Mouse (Mus musculus) forebrain, embryonic 12.5 days (tissue): ENCODE results near the gene Jak3. TPM values are rescaled to one million over a fixed set of nuclear protein-coding genes. Genes with fewer than 3 reads are reported as not detected.
"Not testable (repeated sequence)": the region's sequence is repeated elsewhere in the genome, so short reads cannot be mapped to it uniquely, and the experiment has no call there.

Source experiments
- ATAC-seq: fragments of 200-750 bp; cut with Nextera tagmentation; 2 replicates; pipeline ENCODE4 v1.8.0; 2017; ENCODE audit warnings: moderate TSS enrichment; ENCODE audit not compliant: low FRiP score
- H3K27ac ChIP-seq: fragments of 300-500 bp; sonication (generic); 2 replicates; pipeline ENCODE4 v1.5.1; 2016; ENCODE audit warnings: mild to moderate bottlenecking
- H3K27me3 ChIP-seq: fragments of 300-500 bp; sonication (generic); 2 replicates; pipeline ENCODE4 v1.6.1; 2016; ENCODE audit warnings: mild to moderate bottlenecking
- H3K36me3 ChIP-seq: fragments of 300-500 bp; sonication (generic); replicated peaks from 2 replicates; pipeline ENCODE4 v1.6.1; 2016; ENCODE audit warnings: mild to moderate bottlenecking
- H3K4me1 ChIP-seq: fragments of 300-500 bp; sonication (generic); 2 replicates; pipeline ENCODE4 v1.6.1; 2016
- H3K4me2 ChIP-seq: fragments of 300-500 bp; sonication (generic); 2 replicates; pipeline ENCODE4 v1.6.1; 2016; ENCODE audit warnings: mild to moderate bottlenecking, moderate library complexity
- H3K4me3 ChIP-seq: fragments of 300-500 bp; sonication (generic); replicated peaks from 2 replicates; pipeline ENCODE4 v1.5.1; 2016; ENCODE audit warnings: mild to moderate bottlenecking
- H3K9ac ChIP-seq: fragments of 300-500 bp; sonication (generic); 2 replicates; pipeline ENCODE4 v1.6.1; 2016; ENCODE audit warnings: mild to moderate bottlenecking
- H3K9me3 ChIP-seq: fragments of 300-500 bp; sonication (generic); 2 replicates; pipeline ENCODE4 v1.6.1; 2016
- WGBS: fragments of 180-500 bp; shearing (Covaris S2); methylation state at CpG from one replicate; pipeline ENCODE4 v1.1.7; 2016; 5-methylcytosine and 5-hydroxymethylcytosine counted together
- polyA plus RNA-seq: library from polyadenylated mRNA; unstranded; fragments of >200 nt; fragmentation: Nextera tagmentation; extraction: Ambion mirVana; gene quantifications from 2 replicates; pipeline ENCODE4 v1.2.1, GENCODE M21; 2016

Gene Jak3
- polyA plus RNA-seq, 1 experiment from 2014 or later, result 2.9 TPM

DNA sequence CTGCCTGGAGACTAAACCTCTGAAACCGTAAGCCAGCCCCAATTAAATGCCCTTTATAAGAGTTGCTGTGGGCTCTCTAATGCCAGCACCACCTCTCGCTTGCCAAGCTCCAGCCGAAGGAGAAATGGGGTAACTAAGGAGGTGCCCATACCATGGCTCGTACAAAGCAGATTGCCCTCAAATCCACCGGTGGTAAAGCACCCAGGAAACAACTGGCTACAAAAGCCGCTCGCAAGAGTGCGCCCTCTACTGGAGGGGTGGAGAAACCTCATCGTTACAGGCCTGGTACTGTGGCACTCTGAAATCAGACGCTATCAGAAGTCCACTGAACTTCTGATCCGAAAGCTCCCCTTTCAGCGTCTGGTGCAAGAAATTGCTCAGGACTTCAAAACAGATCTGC is 19.4 kb downstream of the Jak3 start:
- H3K27me3 ChIP-seq, result peaks cover 93% of the 10 kb centered on the region
- not testable (repeated sequence) for H3K9ac ChIP-seq, H3K4me2 ChIP-seq, H3K4me3 ChIP-seq, H3K36me3 ChIP-seq, H3K9me3 ChIP-seq, H3K27ac ChIP-seq, ATAC-seq
- H3K4me1 ChIP-seq, result peaks cover 12% of the 10 kb centered on the region
- 62% methylated on average over 12 of the region's 12 CpGs for WGBS

DNA sequence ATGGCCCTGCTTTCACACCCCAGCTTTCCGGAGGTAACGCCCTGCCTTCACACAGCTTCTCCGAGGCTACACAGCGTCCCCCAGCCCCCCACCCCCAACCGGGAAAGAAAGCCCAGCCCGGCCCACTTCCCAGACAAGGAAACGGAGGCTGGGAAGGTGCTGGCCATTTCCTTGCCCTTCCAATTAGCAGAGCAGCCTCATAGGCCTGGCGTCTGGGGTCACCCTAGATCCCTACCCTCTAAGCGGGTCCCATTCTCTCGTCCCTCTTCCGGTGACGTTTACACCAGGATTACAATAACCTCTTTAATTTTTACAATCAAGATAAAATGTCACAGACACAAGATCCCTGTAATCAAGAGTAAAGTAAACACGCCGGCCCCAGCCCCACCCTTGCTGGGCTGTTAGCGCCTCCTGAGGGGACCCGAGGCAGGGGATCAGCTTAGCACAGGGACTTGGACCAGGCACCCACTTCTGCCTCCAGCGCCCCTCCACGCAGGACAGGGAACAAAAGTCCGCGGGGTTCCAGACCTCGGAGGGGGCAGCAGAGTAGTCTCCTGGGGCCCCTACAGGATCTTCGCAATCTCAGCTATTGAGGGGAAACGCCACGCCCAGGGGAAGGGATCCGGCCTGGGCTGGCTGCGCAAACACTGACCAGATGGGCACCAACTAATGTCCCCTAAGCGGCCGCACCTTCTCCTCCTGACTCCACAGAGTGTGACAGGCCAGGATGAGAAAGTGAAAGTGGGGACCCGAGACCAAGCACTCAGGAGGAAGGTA is 24.6 kb downstream of the Jak3 start:
- Histone ChIP-seq H3K36me3 (no peaks in the 10 kb centered on the region), H3K4me1 (0 out of 2 replicates have a peak, but pooled peaks cover 4% of the 10 kb centered on the region), H3K9me3 (no peaks in the 10 kb centered on the region), H3K27me3 (peaks cover 91% of the 10 kb centered on the region), H3K27ac (no peak overlapping the region), H3K4me3 (no peak overlapping the region), H3K9ac (no peak overlapping the region), H3K4me2 (no peak overlapping the region)
- ATAC-seq, result no peak
- 13% methylated on average over 29 of the region's 29 CpGs for WGBS

DNA sequence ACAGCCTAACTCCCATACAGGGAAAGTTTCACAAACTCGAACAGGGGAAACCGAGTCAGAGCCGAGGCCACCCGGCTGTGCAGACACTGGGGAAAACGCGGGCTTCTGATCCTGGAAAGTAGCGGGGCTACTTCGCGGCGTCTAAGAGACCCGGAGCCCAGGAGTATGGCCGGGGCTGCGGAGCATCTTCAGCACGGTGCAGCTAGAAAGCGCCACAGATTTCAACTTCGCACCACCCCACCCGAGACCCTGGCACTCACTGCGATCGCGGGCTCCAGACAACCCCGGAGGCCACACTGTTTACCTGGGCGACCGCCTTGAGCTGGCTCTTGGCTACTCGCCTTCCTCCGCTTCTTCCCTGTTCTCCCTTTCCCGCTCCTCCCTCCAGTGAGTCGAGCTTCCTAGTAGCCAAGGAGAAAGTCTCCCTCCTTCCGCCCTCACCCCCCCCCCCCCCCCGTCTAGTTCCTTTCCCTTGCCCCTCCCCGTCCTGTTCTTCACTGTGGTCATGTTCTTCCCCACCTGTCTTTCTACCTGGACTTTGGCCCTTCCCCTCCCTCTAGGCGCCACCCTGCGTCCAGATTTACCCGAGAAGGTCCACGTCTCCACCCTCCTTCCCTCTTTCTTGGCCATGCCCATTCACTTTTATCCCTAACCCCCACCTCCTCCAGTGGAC is 25.5 kb downstream of the Jak3 start, which contains the start of gene B3gnt3:
TSS of gene B3gnt3 (minus strand) at position 376 of the 673 bp plus-strand sequence.
- Histone ChIP-seq H3K27ac (no peak within 1 kb of the TSS), H3K36me3 (no peaks in the 10 kb centered on the region), H3K4me1 (0 out of 2 replicates have a peak, but pooled peaks cover 4% of the 10 kb centered on the region), H3K4me2 (no peak within 1 kb of the TSS), H3K4me3 (0 out of 2 replicates have a peak within 1 kb of the TSS, but pooled peaks have one; percentile 3), H3K9ac (no peak within 1 kb of the TSS), H3K9me3 (no peaks in the 10 kb centered on the region), H3K27me3 (peaks cover 88% of the 10 kb centered on the region)
- 15% methylated on average over 30 of the region's 34 CpGs for WGBS
- ATAC-seq, result no peak

DNA sequence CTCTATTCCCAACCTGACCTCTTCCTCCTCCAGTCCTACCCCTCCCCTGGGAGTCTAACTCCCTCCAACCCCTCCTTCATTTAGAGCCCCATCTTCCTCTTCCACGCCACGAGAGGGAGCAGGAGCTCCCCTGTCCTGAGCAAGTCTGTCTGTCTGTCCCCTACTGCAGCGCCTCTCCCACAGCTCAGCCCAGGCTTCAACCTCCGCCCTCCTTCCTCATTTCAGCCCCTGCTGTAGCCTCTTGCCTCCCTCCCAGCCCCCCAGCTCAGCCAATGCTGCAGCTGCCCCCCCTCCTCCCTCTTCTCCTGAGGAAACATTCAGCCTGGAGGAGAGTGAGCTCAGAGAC is 26.0 kb downstream of the Jak3 start:
- 0 out of 2 replicates have a peak, but pooled peaks cover 4% of the 10 kb centered on the region for H3K4me1 ChIP-seq
- no peak overlapping the region for H3K4me3 ChIP-seq
- ATAC-seq, result no peak
- no peaks in the 10 kb centered on the region for H3K36me3 ChIP-seq
- WGBS, result 46% methylated on average over 4 of the region's 4 CpGs
- H3K27me3 ChIP-seq, result peaks cover 85% of the 10 kb centered on the region
- no peak overlapping the region for H3K4me2 ChIP-seq
- no peak overlapping the region for H3K9ac ChIP-seq
- H3K27ac ChIP-seq, result no peak overlapping the region
- H3K9me3 ChIP-seq, result no peaks in the 10 kb centered on the region

DNA sequence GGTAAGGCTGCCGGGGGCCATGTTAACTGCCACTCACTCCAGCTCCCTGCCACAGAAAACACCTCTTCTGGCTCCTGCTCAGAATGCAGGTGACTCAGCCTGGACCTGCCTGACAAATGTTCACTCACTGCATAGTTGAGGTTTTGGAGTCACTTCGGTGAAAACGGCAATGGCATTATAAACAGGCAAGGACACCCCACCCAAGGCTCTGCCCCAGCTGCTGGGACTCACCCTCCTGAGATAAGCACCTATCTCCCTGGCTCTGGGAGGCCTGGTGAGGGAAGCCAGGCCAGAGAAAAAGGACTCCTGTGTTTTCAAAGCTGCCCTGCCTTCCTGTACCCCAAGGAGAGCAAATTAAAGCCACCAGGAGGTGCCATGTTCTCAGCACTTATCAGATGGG is 26.8 kb downstream of the Jak3 start:
- H3K36me3 ChIP-seq, result no peaks in the 10 kb centered on the region
- no peak overlapping the region for H3K4me2 ChIP-seq
- no peak overlapping the region for H3K9ac ChIP-seq
- no peak overlapping the region for H3K27ac ChIP-seq
- H3K9me3 ChIP-seq, result no peaks in the 10 kb centered on the region
- 0 out of 2 replicates have a peak, but pooled peaks cover 4% of the 10 kb centered on the region for H3K4me1 ChIP-seq
- peaks cover 85% of the 10 kb centered on the region for H3K27me3 ChIP-seq
- WGBS, result 91% methylated on average over 3 of the region's 3 CpGs
- H3K4me3 ChIP-seq, result no peak overlapping the region
- ATAC-seq, result no peak

DNA sequence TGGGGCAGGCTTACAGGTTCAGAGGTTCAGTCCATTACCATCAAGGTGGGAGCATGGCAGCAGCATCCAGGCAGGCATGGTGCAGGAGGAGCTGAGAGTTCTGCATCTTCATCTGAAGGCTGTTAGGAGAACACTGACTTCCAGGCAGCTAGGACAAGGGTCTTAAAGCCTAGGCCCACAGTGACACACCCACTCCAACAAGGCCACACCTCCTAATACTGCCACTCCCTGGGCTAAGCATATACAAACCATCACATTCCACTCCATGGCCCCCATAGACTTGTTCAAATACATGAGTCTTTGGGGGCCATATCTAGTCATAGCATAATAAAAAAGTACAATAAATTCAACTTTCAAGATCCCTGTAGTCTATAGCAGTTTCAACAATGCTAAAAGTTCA is 27.3 kb downstream of the Jak3 start:
- H3K9me3 ChIP-seq, H3K9ac ChIP-seq, ATAC-seq, H3K27ac ChIP-seq, H3K4me3 ChIP-seq, H3K36me3 ChIP-seq, H3K4me1 ChIP-seq, H3K4me2 ChIP-seq: not testable (repeated sequence)
- peaks cover 85% of the 10 kb centered on the region for H3K27me3 ChIP-seq

DNA sequence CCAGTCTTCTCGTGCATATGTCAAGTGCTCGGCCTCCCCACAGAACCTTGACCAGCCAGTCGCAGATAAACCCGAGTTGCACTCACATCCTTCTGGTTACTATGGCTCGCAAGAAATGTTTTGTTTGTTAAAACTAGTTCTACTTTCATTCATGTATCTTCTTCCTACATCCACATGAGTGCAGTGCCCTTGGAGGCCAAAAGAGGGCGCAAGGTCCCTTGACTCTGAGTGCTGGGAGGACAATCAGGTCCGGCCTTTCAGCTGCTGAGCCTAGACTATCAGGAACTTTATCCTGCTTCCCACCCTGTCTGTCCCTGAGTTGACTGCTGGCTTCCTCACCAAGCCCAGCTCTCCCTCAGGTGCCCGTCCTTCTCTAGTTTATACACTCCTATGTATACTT is 31.8 kb downstream of the Jak3 start:
- no peak overlapping the region for H3K9ac ChIP-seq
- peaks cover 9% of the 10 kb centered on the region; the same call in 1 of the 2 replicates for H3K36me3 ChIP-seq
- 34% methylated on average over 8 of the region's 8 CpGs for WGBS
- no peak overlapping the region for H3K4me3 ChIP-seq
- H3K4me2 ChIP-seq, result no peak overlapping the region
- peaks cover 10% of the 10 kb centered on the region for H3K4me1 ChIP-seq
- peaks cover 53% of the 10 kb centered on the region for H3K27me3 ChIP-seq
- no peak for ATAC-seq
- H3K27ac ChIP-seq, result no peak overlapping the region
- no peaks in the 10 kb centered on the region for H3K9me3 ChIP-seq

DNA sequence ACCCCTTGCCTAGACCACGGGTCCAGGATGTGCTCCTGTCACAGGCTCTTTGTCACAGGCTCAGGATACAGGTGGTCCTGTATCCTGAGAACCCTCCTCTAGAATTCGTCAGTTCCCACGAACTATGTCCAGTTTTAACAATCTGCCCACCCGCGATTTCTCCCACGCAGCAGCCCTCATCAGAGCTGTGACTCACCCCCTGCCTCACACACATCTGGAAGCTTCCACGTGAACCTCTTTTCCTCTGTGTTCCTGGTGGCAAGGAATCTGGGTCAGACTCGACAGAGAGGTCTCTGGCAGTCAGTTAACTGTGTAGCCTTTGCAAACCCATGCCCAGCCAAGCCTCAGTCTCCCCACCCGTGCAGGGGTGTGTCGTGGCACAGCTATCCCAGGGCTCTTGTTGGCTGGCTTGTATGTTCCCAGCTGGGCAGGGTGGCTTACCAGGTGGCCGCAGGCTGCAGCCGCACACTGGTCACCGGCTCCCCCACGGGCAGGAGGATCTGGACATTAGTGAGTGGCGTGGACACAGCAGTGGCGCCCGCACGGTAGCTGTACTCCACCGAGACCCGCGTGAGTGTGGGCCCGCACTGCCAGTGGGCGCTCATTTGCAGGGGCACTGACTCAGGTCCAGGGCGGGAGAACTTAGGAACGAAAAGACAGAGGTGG is 33.2 kb downstream of the Jak3 start:
- no peak overlapping the region for H3K4me3 ChIP-seq
- peak; percentile 40 for ATAC-seq
- WGBS, result 38% methylated on average over 25 of the region's 25 CpGs

DNA sequence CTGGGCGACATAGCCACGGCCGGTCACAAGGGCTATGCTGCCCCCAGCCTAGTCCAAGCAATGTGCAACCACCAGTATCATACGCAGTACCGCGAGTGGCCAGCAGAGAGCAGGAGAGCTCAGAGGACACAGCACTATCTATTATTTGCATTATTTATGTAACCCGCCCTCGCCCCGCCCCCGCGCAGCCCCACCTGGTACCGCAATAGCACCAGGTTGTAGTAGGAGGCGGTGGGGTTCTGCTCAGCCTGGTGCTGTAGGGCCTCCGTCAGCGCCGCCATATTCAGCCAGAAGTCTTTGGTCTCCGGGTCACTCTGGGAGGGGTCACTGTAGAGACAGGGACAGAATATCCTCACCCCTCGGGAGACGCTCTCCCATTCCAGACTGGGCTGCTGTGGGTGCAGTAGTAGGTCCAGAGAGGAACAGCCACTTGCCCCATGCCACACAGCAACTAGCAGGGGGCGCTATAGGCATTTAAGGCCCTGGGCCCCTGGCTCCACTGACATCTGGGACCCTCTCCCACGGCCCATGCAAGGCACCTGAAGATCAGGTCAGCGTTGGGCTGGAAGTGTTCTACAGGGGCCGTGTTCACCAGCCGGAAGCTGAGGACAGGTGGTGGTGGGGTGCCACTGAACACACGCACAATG is 33.8 kb downstream of the Jak3 start:
- Histone ChIP-seq H3K4me2 (peak overlapping the region; percentile 44), H3K9me3 (no peaks in the 10 kb centered on the region), H3K9ac (0 out of 2 replicates have a peak overlapping the region, but pooled peaks have one; percentile 12), H3K4me3 (0 out of 2 replicates have a peak overlapping the region, but pooled peaks have one; percentile 10), H3K27me3 (peaks cover 33% of the 10 kb centered on the region), H3K4me1 (peaks cover 10% of the 10 kb centered on the region), H3K27ac (no peak overlapping the region), H3K36me3 (peaks cover 9% of the 10 kb centered on the region; the same call in 1 of the 2 replicates)
- WGBS, result 22% methylated on average over 25 of the region's 25 CpGs
- peak; percentile 71 for ATAC-seq

More for the DNA sequence above, 33.2 kb downstream of the Jak3 start:
- no peak overlapping the region for H3K27ac ChIP-seq
- H3K4me2 ChIP-seq, result peak overlapping the region; percentile 44
- H3K27me3 ChIP-seq, result peaks cover 39% of the 10 kb centered on the region
- peaks cover 9% of the 10 kb centered on the region; the same call in 1 of the 2 replicates for H3K36me3 ChIP-seq
- H3K4me1 ChIP-seq, result peaks cover 10% of the 10 kb centered on the region
- no peaks in the 10 kb centered on the region for H3K9me3 ChIP-seq
- 0 out of 2 replicates have a peak overlapping the region, but pooled peaks have one; percentile 12 for H3K9ac ChIP-seq

DNA sequence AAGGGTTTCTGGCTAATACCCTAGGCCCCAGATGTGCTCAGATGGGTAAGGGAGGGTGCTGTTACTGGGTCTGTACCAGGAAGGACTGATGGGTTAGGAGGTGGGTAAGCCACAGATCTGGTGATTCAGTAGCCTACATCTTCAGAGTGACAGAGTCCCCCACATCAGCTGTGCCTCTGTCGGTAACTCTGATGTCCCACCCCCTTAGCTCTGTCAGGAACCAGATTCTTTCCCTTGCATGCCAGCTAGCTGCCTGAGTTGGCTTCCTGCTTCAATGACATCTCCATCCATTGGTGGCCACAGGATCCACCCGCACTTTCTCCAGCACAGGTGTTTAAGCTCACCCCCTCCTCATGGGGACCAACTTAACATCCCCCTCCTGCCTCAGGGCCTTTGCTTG is 35.5 kb downstream of the Jak3 start:
- no peak overlapping the region for H3K4me3 ChIP-seq
- no peaks in the 10 kb centered on the region for H3K9me3 ChIP-seq
- H3K27me3 ChIP-seq, result peaks cover 27% of the 10 kb centered on the region
- no peak for ATAC-seq
- H3K4me2 ChIP-seq, result no peak overlapping the region
- peaks cover 18% of the 10 kb centered on the region for H3K36me3 ChIP-seq
- H3K9ac ChIP-seq, result no peak overlapping the region
- no peak overlapping the region for H3K27ac ChIP-seq
- 77% methylated on average over 2 of the region's 2 CpGs for WGBS
- peaks cover 10% of the 10 kb centered on the region for H3K4me1 ChIP-seq

DNA sequence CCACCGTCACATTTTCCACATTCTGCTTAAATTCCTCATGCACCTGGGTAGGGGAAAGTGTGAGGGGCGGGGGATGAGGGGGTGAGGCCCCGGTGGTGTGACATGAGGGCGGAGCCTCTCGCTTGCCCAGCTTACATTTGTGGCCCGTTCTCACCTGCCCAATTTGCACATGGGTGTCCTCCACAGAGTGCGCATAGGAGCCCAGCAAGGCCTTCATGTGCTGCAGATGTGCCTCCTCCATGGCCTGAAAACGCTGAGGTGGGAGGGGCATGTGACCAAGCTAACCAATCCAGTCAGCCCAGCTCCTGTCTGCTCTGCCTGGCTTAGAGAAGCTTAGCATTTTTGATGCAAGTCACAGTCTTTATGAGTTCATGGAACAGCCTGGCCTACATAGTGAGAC is 39.4 kb downstream of the Jak3 start:
- WGBS, result 58% methylated on average over 8 of the region's 8 CpGs
- no peak for ATAC-seq

DNA sequence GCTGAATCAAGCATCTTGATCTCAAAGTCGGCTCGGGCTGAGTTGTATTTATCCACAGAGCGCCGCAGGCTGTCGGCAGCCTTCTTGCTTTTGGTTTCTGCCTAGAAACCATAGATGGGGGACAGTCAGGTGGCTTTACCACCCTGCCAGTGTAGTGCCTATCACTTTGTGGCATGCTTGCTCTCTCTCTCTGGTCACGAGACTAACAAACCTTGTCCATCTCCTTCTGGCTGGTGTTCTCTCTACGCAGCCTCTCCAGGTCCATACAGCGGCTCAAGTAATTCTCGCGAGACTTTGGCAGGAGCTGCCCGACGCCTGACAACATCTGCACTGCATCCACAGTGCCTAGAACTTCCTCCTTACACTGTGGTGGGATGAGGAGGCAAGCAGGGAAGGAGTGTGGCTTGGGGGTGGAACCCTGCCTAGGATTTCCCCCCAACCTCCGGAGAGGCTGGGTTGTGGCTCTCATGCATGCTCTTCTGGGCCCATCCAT is 40.5 kb downstream of the Jak3 start:
- Histone ChIP-seq H3K36me3 (peaks cover 25% of the 10 kb centered on the region), H3K9ac (no peak overlapping the region), H3K9me3 (no peaks in the 10 kb centered on the region), H3K27ac (no peak overlapping the region), H3K4me2 (no peak overlapping the region), H3K4me3 (no peak overlapping the region), H3K27me3 (no peaks in the 10 kb centered on the region), H3K4me1 (peaks cover 37% of the 10 kb centered on the region)
- no peak for ATAC-seq
- WGBS, result 84% methylated on average over 13 of the region's 13 CpGs

More for the DNA sequence above, 39.4 kb downstream of the Jak3 start:
- Histone ChIP-seq H3K27ac (no peak overlapping the region), H3K27me3 (no peaks in the 10 kb centered on the region), H3K9me3 (no peaks in the 10 kb centered on the region), H3K4me3 (no peak overlapping the region), H3K4me1 (peaks cover 26% of the 10 kb centered on the region), H3K36me3 (peaks cover 25% of the 10 kb centered on the region), H3K4me2 (no peak overlapping the region), H3K9ac (no peak overlapping the region)
